Mouse (Mus musculus): ENCODE measurements around the gene Gm49383. TPM values are rescaled to one million over a fixed set of nuclear protein-coding genes. Genes with fewer than 3 reads are reported as not detected.
"Not testable (repeated sequence)": the region's sequence is repeated elsewhere in the genome, so short reads cannot be mapped to it uniquely, and the experiment has no call there.

Gm49383 gene
- polyA plus RNA-seq, 1 experiment from 2014 or later, result 28.2 TPM

DNA sequence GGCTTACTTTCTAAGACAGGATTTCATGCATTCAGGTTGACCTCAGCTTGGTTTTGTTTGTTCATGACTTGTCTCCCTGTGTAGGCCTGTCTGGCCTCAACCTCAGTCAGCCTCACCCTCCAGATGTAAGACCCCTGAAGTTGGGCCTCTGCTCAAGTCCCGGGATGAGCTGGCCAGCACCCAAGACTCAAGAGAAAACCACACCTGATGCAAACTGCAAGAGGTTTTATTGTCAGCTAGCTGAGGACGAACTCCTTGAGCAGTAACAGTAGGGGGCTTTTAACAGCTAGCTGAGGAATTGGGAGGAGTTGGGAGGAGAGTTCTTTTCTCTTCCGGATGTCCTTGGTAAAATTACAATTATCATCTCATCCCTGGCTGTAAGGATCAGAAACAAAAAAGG, 19.4 kb downstream of the Gm49383 start:
- Histone ChIP-seq H3K4me2 (no peak overlapping the region), H3K27ac (no peak overlapping the region), H3K4me1 (no peaks in the 10 kb centered on the region), H3K27me3 (no peaks in the 10 kb centered on the region), H3K4me3 (no peak overlapping the region), H3K36me3 (peaks cover 28% of the 10 kb centered on the region), H3K9ac (no peak overlapping the region), H3K9me3 (no peaks in the 10 kb centered on the region)
- 70% methylated on average over 3 of the region's 3 CpGs for WGBS
- ATAC-seq (ENCODE audit: insufficient number of reproducible peaks, low FRiP score, low TSS enrichment, low read depth), result no peak

GRCm38 (mm10) chr12:69175975-69176374, 20.9 kb downstream of the Gm49383 start:
- Histone ChIP-seq H3K9me3 (no peaks in the 10 kb centered on the region), H3K4me3 (no peak overlapping the region), H3K9ac (no peak overlapping the region), H3K27ac (no peak overlapping the region), H3K27me3 (no peaks in the 10 kb centered on the region), H3K4me1 (no peaks in the 10 kb centered on the region), H3K4me2 (no peak overlapping the region), H3K36me3 (peaks cover 17% of the 10 kb centered on the region)
- WGBS, result 87% methylated on average over 3 of the region's 3 CpGs
- ATAC-seq (ENCODE audit: insufficient number of reproducible peaks, low FRiP score, low TSS enrichment, low read depth), result no peak

DNA sequence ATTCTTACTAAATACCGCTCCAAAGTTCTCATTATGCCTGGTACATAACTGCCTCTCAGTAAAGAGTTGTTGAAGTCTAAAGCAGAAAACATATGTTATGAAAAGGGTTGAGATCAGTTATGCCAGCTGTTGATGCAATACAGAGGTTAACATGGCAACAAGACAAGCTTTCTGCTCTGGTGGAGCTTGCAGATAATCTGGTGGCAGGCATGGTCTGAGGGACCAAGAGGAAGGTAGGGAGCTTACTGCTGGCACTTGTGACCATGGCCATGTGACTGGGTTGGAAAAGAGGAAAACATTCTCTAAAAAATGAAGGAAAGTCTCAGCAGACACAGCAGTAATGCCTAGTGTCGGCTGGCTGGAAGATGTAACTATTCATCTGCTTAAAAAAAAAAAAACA, 25.6 kb downstream of the Gm49383 start:
- Histone ChIP-seq H3K4me3 (no peak overlapping the region), H3K9ac (no peak overlapping the region), H3K4me2 (no peak overlapping the region), H3K4me1 (peaks cover 12% of the 10 kb centered on the region; the same call in 1 of the 2 replicates), H3K27ac (no peak overlapping the region), H3K9me3 (no peaks in the 10 kb centered on the region), H3K36me3 (peaks cover 16% of the 10 kb centered on the region; the same call in 1 of the 2 replicates), H3K27me3 (no peaks in the 10 kb centered on the region)
- no peak for ATAC-seq (ENCODE audit: insufficient number of reproducible peaks, low FRiP score, low TSS enrichment, low read depth)
- 95% methylated on average over 2 of the region's 2 CpGs for WGBS

DNA sequence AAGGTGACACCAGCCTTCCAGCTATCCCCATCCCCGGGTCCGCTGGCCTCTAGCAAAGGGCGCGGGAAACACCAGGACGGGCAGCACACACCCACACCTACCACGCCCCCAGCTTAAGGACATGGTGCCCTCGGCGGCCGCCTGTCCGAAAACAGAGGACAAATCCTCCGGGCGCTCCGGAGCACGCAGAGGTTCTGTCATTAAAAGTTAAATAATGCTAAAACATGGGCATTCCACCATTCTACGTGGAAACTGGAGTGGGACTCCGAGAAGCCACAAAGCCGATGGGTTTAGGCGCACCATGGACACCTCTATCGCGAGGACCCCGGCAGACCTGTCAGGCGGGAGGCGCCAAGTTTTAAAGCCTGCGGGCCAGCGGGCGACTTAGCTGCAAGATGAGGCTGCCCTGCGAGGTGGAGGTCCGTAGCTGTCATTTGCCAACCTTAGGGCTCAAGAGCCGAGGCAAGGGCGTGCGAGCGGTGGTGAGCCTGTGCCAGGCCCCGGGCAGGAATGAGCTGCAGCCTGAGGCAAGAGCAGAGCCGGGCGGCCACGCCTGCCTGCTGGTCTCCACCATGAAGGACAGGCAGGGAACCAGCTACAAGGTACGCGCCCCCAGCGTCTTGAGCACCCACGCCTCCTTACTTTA, 28.3 kb downstream of the Gm49383 start, which contains the start of gene Lrr1:
TSS of gene Lrr1 (plus strand) at position 354 of the 646 bp plus-strand sequence.
- no peaks in the 10 kb centered on the region for H3K36me3 ChIP-seq
- peak within 1 kb of the TSS; percentile 81 for H3K4me2 ChIP-seq
- H3K27me3 ChIP-seq, result no peaks in the 10 kb centered on the region
- H3K9me3 ChIP-seq, result no peaks in the 10 kb centered on the region
- under 1% methylated on average over 40 of the region's 40 CpGs for WGBS
- peak within 1 kb of the TSS; percentile 59 for H3K9ac ChIP-seq
- ATAC-seq (ENCODE audit: insufficient number of reproducible peaks, low FRiP score, low TSS enrichment, low read depth), result peak; percentile 88
- peak within 1 kb of the TSS; percentile 79 for H3K4me3 ChIP-seq
- peaks cover 12% of the 10 kb centered on the region; the same call in 1 of the 2 replicates for H3K4me1 ChIP-seq
- peak within 1 kb of the TSS; percentile 81 for H3K27ac ChIP-seq

DNA sequence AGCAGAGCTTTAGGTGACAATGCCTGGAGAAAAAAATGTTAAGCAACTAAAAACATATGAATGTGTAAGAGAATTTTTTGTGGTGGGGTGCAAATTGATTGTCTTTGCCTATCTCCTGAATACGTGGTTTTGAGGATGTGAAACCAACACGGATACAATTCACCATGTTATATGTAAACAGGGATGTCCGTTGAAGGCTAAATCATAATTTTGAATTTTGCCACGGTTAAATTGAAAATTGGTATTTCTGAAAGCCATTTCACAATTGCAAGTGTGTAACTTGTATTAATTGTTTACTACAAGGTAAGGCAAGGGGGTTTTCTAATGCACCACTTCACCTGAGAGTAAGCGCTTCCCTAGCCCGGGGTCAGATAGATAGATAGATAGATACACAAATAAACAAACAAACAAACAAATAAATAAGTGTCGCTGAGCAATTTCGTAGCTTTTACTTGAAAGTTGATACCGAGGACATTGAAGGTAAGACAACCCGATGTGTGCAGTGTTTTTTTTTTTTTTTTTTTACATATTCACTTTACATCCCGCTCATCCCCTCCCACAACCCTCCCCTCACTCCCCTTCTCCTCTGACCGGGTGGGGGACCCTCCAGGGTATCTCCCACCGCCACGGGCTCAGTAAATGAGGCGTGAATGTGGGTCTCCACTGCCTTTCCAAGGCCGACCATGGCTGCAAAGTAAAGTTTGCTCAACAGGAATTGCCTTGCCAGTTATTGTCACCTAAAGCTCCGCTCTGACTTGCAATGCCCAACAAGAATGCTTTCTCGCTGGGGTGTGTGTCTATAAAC, 29.0 kb downstream of the Gm49383 start:
- Histone ChIP-seq H3K27ac (peak overlapping the region; percentile 81), H3K4me2 (peak overlapping the region; percentile 81), H3K36me3 (no peaks in the 10 kb centered on the region), H3K9ac (peak overlapping the region; percentile 59), H3K4me1 (peaks cover 12% of the 10 kb centered on the region; the same call in 1 of the 2 replicates), H3K27me3 (no peaks in the 10 kb centered on the region), H3K4me3 (peak overlapping the region; percentile 79), H3K9me3 (no peaks in the 10 kb centered on the region)
- 0 out of 2 replicates have a peak, but pooled peaks have one; percentile 25 for ATAC-seq (ENCODE audit: insufficient number of reproducible peaks, low FRiP score, low TSS enrichment, low read depth)
- WGBS, result 7% methylated on average over 18 of the region's 18 CpGs

- H3K36me3 ChIP-seq; H3K4me3 ChIP-seq; H3K9ac ChIP-seq; H3K27ac ChIP-seq; H3K27me3 ChIP-seq; H3K9me3 ChIP-seq; ATAC-seq (ENCODE audit: insufficient number of reproducible peaks, low FRiP score, low TSS enrichment, low read depth); H3K4me2 ChIP-seq: not testable (repeated sequence)
- peaks cover 12% of the 10 kb centered on the region; the same call in 1 of the 2 replicates for H3K4me1 ChIP-seq
- 69% methylated on average over 8 of the region's 8 CpGs for WGBS
Measured at GRCm38 (mm10) chr12:69166861-69167581, 29.9 kb downstream of the Gm49383 start.

GRCm38 (mm10) chr12:69164904-69165303, 32.0 kb downstream of the Gm49383 start:
- Histone ChIP-seq H3K9ac (no peak overlapping the region), H3K27me3 (no peaks in the 10 kb centered on the region), H3K4me3 (no peak overlapping the region), H3K4me1 (peaks cover 10% of the 10 kb centered on the region; the same call in 1 of the 2 replicates), H3K27ac (no peak overlapping the region), H3K9me3 (no peaks in the 10 kb centered on the region), H3K4me2 (no peak overlapping the region), H3K36me3 (no peaks in the 10 kb centered on the region)
- ATAC-seq (ENCODE audit: insufficient number of reproducible peaks, low FRiP score, low TSS enrichment, low read depth), result no peak
- 41% methylated on average over 3 of the region's 3 CpGs for WGBS

DNA sequence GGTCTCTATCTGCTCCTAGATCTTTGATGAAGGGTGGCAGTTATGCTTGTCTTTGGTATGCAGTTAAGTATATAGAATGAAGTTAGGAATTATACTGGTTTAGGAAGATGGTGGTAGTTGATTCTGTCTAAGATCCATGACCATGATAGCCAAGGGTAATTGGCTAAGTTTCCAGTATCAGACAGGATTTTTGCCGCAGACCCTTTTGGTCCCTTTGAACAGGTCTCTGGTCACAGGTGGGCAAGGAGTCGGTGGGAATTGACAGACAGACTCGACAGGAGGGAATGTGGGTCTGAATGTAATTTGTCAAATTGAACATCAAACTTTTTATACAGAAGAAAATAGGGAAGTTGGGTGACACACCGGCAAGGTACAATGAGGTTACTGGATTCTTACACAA, 33.3 kb downstream of the Gm49383 start:
- not testable (repeated sequence) for H3K4me1 ChIP-seq; H3K9ac ChIP-seq; H3K9me3 ChIP-seq; H3K27ac ChIP-seq; H3K4me2 ChIP-seq; ATAC-seq (ENCODE audit: insufficient number of reproducible peaks, low FRiP score, low TSS enrichment, low read depth); H3K27me3 ChIP-seq; H3K4me3 ChIP-seq; H3K36me3 ChIP-seq
- 81% methylated on average over 4 of the region's 4 CpGs for WGBS

DNA sequence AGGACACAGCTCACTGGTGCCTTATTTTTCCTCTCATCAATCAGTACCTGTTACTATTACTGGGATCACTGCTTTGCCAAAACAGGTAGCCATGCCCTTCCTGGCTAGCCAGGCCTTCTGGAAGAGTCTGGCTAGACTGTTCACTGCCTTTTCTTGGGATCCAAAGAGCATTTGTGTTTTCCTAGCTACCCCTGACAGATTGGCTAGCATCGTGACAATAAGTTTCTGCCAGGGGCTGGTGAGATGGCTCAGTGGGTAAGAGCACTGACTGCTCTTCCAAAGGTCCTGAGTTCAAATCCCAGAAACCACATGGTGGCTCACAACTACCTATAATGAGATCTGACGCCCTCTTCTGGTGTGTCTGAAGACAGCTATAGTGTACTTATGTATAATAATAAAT, 36.2 kb downstream of the Gm49383 start:
- H3K27ac ChIP-seq; H3K4me2 ChIP-seq; H3K4me3 ChIP-seq; H3K9me3 ChIP-seq; H3K4me1 ChIP-seq; H3K9ac ChIP-seq; H3K27me3 ChIP-seq; ATAC-seq (ENCODE audit: insufficient number of reproducible peaks, low FRiP score, low TSS enrichment, low read depth): not testable (repeated sequence)
- 79% methylated on average over 2 of the region's 2 CpGs for WGBS
- H3K36me3 ChIP-seq, result peaks cover 17% of the 10 kb centered on the region

DNA sequence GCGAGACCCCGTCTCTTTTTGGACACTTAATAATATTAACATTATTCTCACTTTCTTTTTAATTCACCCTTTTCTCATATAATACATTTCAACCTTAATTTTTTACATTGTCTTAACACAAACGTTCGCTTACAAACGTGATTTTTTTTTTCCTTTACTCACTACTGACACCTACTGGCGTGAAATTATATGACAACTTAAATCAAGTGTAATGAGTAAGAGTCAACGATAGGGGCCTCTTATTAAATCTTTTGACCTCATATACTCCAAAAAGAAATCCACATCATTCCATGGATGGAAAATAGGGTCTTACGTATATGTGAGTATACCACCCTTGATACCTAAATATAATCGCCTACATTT, 37.3 kb downstream of the Gm49383 start:
- Histone ChIP-seq H3K9ac (no peak overlapping the region), H3K4me2 (no peak overlapping the region), H3K4me1 (peaks cover 4% of the 10 kb centered on the region), H3K27ac (0 out of 2 replicates have a peak overlapping the region, but pooled peaks have one; percentile 63), H3K27me3 (no peaks in the 10 kb centered on the region), H3K9me3 (no peaks in the 10 kb centered on the region), H3K4me3 (peak overlapping the region; percentile 66), H3K36me3 (peaks cover 17% of the 10 kb centered on the region)
- no peak for ATAC-seq (ENCODE audit: insufficient number of reproducible peaks, low FRiP score, low TSS enrichment, low read depth)
- WGBS, result 4% methylated on average over 9 of the region's 9 CpGs

- peak within 1 kb of the TSS; percentile 55 for H3K4me2 ChIP-seq
- peak within 1 kb of the TSS; percentile 72 for H3K9ac ChIP-seq
- H3K27ac ChIP-seq, result peak within 1 kb of the TSS; percentile 95
- not testable (repeated sequence) for H3K9me3 ChIP-seq, H3K27me3 ChIP-seq, H3K4me1 ChIP-seq
- under 1% methylated on average over 62 of the region's 68 CpGs for WGBS
- H3K4me3 ChIP-seq, result peak within 1 kb of the TSS; percentile 66
- peak; percentile 98 for ATAC-seq (ENCODE audit: insufficient number of reproducible peaks, low FRiP score, low TSS enrichment, low read depth)
- H3K36me3 ChIP-seq, result peaks cover 17% of the 10 kb centered on the region
Measured at GRCm38 (mm10) chr12:69158765-69159577, 37.9 kb downstream of the Gm49383 start, which contains the start of gene Rps29. TSS of gene Rps29 (minus strand) at chr12:69159186.
